Mouse (Mus musculus) heart, postnatal 10 days (tissue): ENCODE results near the gene Smarca1. TPM values are rescaled to one million over a fixed set of nuclear protein-coding genes. Genes with fewer than 3 reads are reported as not detected.

ENCODE experiments used
- DNase-seq, 2 experiments: peaks; one replicate each; pipeline ENCODE4 v3.0.0; 2021
- intact Hi-C: fragments of 180-260 bp; cut with DNase I; formaldehyde crosslinking; loops from one replicate; pipeline ENCODE4 v1.15.1; 2025
- total RNA-seq, 2 experiments: library from RNA; stranded (reverse); gene quantifications; 2 replicates each; pipeline ENCODE4 v1.2.3; 2021

Gene Smarca1
- total RNA-seq, 2 experiments from 2014 or later = 3.7 to 4.5 TPM

DNA sequence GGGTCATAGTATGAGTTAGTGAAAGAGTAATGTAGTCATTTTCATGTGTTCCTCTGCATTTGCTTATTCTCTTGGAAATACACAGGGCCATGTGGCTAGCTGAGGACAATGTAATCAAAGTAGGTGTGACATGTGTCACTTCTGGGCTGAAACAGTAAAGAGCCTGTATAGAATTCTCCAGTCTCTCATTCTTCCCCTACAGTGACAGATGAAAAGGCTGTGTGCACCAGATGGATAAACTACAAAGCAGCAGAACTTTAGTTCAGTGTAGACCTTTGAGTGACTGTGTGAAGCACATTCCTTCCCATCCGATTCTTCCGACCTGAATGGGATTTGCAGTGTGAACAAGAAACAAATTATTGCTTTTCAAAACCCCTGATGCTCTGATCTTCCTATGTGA is 84.1 kb downstream of the Smarca1 start:
- no peak for DNase-seq
- intact Hi-C loops = no loop called here

GRCm38 (mm10) chrX:47764440-47764839 is 128.3 kb downstream of the Smarca1 start:
- no peak for DNase-seq
- intact Hi-C loops = no loop called here

GRCm38 (mm10) chrX:47760212-47760611 is 132.6 kb downstream of the Smarca1 start:
- DNase-seq = no peak
- intact Hi-C loops = no loop called here

Other genes starting within 250 kb of the Smarca1 start
- 10 to 100 TPM; 12.0 to 12.8 TPM for gene Ocrl, start 19.4 kb upstream of the Smarca1 start, total RNA-seq
- 10 to 100 TPM; 28.2 to 30.5 TPM for gene Apln, start 141.9 kb upstream of the Smarca1 start, total RNA-seq
- gene Xpnpep2, start 215.8 kb upstream of the Smarca1 start, total RNA-seq = 1 to 10 TPM; 1.5 to 2.1 TPM